Mouse (Mus musculus) testis, postnatal 10 days (tissue): ENCODE data around the gene 4930595D18Rik.

ENCODE experiments used
- DNase-seq: peaks from one replicate; pipeline ENCODE4 v3.0.0; 2021; ENCODE audit warnings: low spot score

4930595D18Rik gene

GRCm38 (mm10) chr12:111165831-111166591, 18.3 kb downstream of the 4930595D18Rik start, which contains the start of gene Traf3:
Traf3 (plus strand) TSS chr12:111166370.
- peak; percentile 80 for DNase-seq

- DNase-seq, result peak; percentile 63
These were observed 19.0 kb downstream of the 4930595D18Rik start for GRCm38 (mm10) chr12:111165146-111165812.

DNA sequence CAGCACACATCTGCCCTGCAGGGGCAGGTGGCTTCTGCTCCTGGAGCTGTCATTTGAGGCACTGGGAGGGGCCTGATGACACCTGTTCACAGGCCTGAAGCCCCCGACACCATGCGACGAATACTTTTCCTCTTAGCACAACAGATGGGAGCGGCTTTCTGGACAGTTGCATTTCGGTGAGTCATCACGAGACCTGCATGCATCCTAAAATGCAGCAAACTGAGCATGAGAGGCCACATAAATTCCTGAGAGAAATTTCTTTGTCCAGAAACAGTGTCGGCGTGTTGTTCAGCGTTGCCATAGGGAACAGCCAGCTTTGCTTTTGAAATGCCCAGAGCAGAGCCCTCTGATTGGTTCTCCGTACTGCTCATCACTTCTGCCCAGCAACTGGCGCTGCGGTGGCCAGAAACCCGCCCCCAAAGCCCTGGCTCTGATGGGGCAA, 20.0 kb downstream of the 4930595D18Rik start:
- DNase-seq, result peak; percentile 89

DNA sequence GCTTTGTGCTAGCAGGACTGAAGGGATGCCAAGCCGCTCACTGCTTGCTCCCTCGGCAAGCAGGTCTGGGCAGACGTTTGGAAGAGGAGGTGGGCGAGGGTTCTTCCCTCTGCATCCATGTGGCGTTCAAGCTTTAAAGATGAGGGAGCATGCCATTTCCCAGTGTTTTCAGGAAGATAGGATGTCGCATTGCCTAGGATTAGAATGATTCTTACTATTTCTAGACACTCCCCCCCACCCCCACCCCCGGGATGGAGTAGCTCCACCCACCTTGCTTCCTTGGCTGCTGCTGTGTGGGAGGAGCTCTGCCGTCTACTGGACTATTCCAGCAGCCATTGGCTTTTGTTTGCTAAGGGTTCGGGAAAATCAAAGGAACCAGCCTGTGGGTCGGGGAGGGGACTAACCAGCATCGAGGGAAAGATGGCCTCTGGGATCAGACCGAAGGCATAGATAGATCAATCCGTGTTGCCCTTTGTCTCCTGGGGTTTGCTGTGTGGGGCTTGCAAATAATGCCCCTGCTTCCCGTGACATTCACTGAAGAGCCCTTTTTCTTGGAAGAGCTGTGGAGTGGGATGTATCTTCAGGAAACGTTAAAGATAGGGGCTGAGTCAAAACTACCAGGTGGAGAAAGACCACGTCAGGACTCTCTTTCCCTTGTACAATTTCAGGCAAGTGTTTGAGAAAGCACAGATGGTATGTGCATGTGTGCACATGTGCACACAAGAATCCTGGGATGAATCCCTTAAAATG, 21.8 kb downstream of the 4930595D18Rik start:
- DNase-seq, result peak; percentile 53

GRCm38 (mm10) chr12:111161943-111162311, 22.4 kb downstream of the 4930595D18Rik start:
- DNase-seq, result no peak

DNA sequence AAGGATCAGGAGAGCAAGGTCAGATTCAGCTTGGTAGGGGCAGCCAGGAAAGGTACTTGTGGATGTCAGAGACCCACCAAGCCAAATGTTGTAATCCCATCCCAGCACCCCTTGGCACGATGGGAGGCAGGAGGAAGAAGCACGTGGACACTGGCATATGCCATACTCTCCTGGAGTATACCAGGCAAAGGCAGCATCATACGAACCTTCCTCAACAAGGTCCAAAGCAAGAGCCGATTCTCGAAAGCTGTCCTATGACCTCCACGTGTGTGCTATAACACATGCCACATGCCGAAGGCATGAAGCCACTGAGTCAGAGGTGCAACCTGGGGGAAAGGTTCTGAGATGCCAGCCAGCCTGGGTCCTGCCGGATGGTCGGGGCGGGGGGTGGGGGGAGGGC, 23.4 kb downstream of the 4930595D18Rik start:
- DNase-seq, result no peak

GRCm38 (mm10) chr12:111159659-111160428, 24.4 kb downstream of the 4930595D18Rik start:
- DNase-seq, result no peak

DNA sequence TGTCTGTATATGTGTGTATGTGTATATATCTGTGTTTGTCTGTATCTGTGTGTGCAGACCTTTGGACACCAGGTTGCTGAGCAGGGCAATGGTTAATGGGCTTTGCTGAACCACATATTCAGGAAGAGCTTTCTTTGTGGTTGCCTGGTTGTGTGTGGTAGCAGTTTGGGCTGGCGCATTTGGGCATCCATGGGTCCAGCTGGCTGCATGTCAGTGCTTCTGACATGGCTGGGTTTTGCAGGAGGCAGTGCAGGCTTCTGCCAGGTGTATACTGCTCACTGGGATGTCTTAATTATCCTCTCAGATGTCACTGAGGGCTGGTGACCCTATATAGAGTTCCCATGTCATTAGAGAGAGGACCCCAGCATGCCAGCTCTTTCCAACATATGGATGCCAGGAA, 28.5 kb downstream of the 4930595D18Rik start:
- DNase-seq, result no peak

DNA sequence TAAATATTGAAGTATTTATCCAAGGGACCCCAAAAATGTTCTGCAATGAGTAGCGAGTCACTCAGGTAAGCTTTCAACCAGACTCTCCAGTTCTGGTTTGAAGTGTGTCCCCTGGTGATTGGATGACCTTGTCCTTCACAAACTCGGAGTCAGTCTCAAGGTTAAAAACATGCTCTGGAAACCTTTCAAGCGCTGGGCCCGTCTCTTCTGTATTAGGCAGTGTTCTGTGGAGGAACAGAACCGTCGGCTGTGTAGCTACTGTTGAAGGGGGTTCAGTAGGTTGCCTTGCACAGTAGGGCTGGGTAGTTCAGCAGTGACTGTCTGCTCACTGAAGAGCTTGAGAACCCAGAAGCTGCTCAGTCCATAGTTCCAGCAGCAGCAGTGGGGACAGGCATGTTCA, 29.6 kb downstream of the 4930595D18Rik start:
- no peak for DNase-seq

- no peak for DNase-seq
These were observed 30.3 kb downstream of the 4930595D18Rik start for GRCm38 (mm10) chr12:111153946-111154345.

DNA sequence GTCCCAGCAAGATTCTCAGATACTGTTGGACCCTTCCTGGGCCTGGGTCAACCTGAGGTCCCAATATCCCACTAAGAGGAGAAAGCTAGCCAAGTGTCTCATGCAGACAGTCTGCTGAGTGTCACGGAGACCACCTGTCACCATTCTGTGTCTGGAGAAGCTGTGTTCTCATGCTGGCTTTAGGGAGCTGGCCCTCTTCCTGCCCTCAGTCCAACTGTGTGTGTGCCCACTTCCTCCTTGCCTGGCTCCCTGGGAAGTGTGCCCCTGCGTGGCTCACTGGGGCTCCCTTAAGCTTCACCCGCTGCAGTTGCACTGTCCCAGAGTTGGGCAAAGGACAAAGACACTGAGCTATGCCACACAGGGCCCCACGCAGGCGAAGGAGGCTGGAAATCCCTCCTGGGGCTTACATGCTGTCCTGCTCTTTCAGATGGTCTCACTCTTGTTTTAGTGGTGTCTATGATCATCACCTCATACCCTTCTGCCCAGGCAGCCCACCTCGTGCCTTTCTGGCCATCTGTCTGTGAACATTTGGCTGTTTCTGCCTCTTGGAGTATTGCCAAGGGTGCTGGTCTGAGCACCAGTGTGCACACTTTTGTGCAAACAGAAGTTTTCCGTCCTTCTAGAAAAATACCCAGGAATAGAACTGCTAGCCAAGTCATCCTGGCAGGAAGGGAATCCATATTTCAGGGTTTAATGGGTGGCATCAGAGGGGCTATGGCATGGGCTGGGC, 31.1 kb downstream of the 4930595D18Rik start:
- no peak for DNase-seq

GRCm38 (mm10) chr12:111152579-111152978, 31.7 kb downstream of the 4930595D18Rik start:
- no peak for DNase-seq

- DNase-seq, result no peak
These were observed 32.7 kb downstream of the 4930595D18Rik start for GRCm38 (mm10) chr12:111151422-111152156.

DNA sequence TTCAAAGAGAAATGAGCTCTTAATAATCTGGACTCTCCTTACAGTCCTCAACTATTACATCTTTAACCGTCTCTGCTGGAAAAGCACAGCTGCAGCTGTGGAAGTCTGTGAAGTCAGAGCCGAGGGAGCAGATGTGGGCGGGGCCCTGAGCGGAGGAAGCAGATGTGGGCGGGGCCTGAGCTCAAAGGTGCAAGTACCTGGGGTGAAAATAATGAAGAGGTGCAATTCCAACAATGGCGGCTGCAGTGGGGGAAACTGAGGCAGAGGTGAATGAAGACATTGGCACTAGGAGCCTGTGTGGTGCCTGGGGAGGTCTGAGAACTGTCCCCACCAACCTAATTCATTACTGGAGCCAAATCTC, 34.1 kb downstream of the 4930595D18Rik start:
- DNase-seq, result peak; percentile 61

GRCm38 (mm10) chr12:111149495-111150235, 34.6 kb downstream of the 4930595D18Rik start:
- no peak for DNase-seq

DNA sequence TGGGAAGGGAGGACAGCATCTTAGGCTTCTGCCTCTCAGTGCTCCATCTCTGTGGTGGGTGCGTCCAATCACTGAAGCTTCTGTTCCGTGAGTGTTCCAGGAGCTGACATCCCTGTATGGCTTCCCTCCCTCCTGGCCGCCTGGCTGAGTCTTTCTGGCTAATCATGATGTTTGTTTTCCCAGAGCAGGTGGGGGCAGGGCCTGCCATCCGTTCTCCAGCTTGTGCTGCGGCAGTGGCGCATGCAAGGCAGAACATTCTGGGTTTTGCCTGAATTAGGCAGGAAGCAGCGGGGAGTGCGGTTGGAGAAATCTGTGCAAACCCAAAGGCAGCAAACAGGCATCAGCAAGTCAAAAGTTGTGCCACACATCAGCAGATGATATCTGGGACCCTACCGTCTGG, 39.0 kb downstream of the 4930595D18Rik start:
- DNase-seq, result no peak

- no peak for DNase-seq
These were observed 39.7 kb downstream of the 4930595D18Rik start for GRCm38 (mm10) chr12:111144598-111144997.

GRCm38 (mm10) chr12:111143509-111144063, 40.7 kb downstream of the 4930595D18Rik start:
- peak; percentile 64 for DNase-seq

DNA sequence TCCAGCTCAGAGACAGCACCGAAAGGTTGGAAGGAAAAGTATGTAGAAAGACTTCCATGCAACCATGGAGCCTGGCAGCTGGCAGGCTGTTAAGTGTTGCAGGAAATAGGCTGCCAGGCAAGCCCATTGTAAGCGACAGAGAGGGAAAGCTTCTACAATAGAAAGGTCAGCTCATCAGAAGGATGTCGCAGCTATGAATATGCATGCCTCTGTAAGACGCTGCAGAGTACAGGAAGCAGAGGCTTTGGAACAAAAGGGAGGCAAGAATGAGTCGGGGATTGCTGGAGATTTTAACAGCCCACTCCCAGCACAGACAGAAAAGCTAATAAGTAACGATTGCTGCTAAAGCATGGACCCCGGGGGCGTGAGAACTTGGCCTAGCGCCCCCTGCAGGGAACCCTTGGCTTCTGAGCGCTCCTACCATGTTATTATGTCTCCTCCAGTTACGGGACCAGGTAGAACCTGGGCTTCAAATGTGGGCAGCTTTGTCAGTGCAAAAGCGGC, 41.2 kb downstream of the 4930595D18Rik start:
- peak; percentile 64 for DNase-seq
